Mouse (Mus musculus) hindbrain, embryonic 11.5 days (tissue): Measurements from ENCODE around the gene Samt2. TPM values are rescaled to one million over a fixed set of nuclear protein-coding genes. Genes with fewer than 3 reads are reported as not detected.
"Not testable (repeated sequence)": the region's sequence is repeated elsewhere in the genome, so short reads cannot be mapped to it uniquely, and the experiment has no call there.

ENCODE experiments used
- ATAC-seq: fragments of 200-750 bp; cut with Nextera tagmentation; 2 replicates; pipeline ENCODE4 v1.8.0; 2017; ENCODE audit warnings: mild to moderate bottlenecking, moderate TSS enrichment, moderate library complexity; ENCODE audit not compliant: low FRiP score
- DNase-seq: peaks from one replicate; pipeline ENCODE4 v3.0.0-alpha.2; 2015; ENCODE audit warnings: low spot score
- H3K27ac ChIP-seq: fragments of 300-500 bp; sonication (generic); 2 replicates; pipeline ENCODE4 v1.5.1; 2014; ENCODE audit warnings: mild to moderate bottlenecking, low read depth, low read length
- H3K27me3 ChIP-seq: fragments of 300-500 bp; sonication (generic); 2 replicates; pipeline ENCODE4 v1.6.1; 2014; ENCODE audit warnings: mild to moderate bottlenecking, low read length, moderate library complexity, mixed read lengths; ENCODE audit not compliant: control insufficient read depth, insufficient read depth
- H3K36me3 ChIP-seq: fragments of 300-500 bp; sonication (generic); 2 replicates; pipeline ENCODE4 v1.6.1; 2014; ENCODE audit warnings: mild to moderate bottlenecking, low read length, moderate library complexity, mixed read lengths; ENCODE audit not compliant: control insufficient read depth, insufficient read depth
- H3K4me1 ChIP-seq: fragments of 300-500 bp; sonication (generic); replicated peaks from 2 replicates; pipeline ENCODE4 v1.6.1; 2014; ENCODE audit warnings: low read length, mixed read lengths; ENCODE audit not compliant: control insufficient read depth, insufficient read depth
- H3K4me2 ChIP-seq: fragments of 300-500 bp; sonication (generic); replicated peaks from 2 replicates; pipeline ENCODE4 v1.6.1; 2014; ENCODE audit warnings: mild to moderate bottlenecking, low read depth, low read length
- H3K4me3 ChIP-seq: fragments of 300-500 bp; sonication (generic); 2 replicates; pipeline ENCODE4 v1.5.1; 2014; ENCODE audit warnings: low read depth, low read length
- H3K9ac ChIP-seq: fragments of 300-500 bp; sonication (generic); 2 replicates; pipeline ENCODE4 v1.6.1; 2014; ENCODE audit warnings: low read depth, low read length
- H3K9me3 ChIP-seq: fragments of 300-500 bp; sonication (generic); 2 replicates; pipeline ENCODE4 v1.6.1; 2016; ENCODE audit warnings: low read length; ENCODE audit not compliant: control insufficient read depth
- WGBS: fragments of 180-500 bp; shearing (Covaris S2); extraction: QIAGEN DNeasy Blood & Tissue Kit; methylation state at CpG from one replicate; pipeline ENCODE4 v1.1.7; 2014; 5-methylcytosine and 5-hydroxymethylcytosine counted together
- polyA plus RNA-seq: library from polyadenylated mRNA; unstranded; fragments of >200 nt; fragmentation: Nextera tagmentation; extraction: Ambion mirVana; gene quantifications from 2 replicates; pipeline ENCODE4 v1.2.1, GENCODE M21; 2014

Samt2 gene
- not detected in 2 replicates for polyA plus RNA-seq

DNA sequence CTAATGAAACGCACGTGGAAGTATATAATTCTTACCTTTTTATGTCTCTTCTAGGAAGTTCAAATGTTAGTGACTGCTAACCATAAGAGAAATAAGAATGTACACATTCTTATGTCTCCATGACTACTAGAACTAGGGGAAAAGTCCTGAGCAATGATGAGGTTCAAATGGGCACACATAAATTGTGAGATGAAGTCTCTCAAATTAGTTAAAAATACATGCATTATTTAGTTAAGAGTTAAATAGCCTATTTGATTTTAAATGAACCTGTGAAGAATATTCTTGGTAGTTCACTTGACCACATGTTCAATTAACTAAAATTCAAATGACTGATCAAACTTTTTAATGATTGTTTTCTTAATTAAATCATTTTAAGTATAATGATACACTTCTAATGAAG lies at the start of gene Samt2:
Gene Samt2, minus strand, starts transcription at position 101 of the 400 bp plus-strand sequence.
- not testable (repeated sequence) for H3K27me3 ChIP-seq, H3K4me2 ChIP-seq, ATAC-seq, H3K4me3 ChIP-seq, H3K4me1 ChIP-seq, DNase-seq, H3K36me3 ChIP-seq, H3K27ac ChIP-seq, H3K9ac ChIP-seq, H3K9me3 ChIP-seq
- 92% methylated on average over 2 of the region's 2 CpGs for WGBS

Other genes starting within 250 kb of the Samt2 start
- not detected in 2 replicates for gene 4930524N10Rik, start 236.0 kb downstream of the Samt2 start, polyA plus RNA-seq
- not detected in 2 replicates for gene Samt4, start 97.4 kb downstream of the Samt2 start, polyA plus RNA-seq